Mouse (Mus musculus): ENCODE results near the gene Cited4. TPM values are rescaled to one million over a fixed set of nuclear protein-coding genes. Genes with fewer than 3 reads are reported as not detected.

Cited4 gene
- polyA plus RNA-seq, 1 experiment from 2014 or later: not detected

DNA sequence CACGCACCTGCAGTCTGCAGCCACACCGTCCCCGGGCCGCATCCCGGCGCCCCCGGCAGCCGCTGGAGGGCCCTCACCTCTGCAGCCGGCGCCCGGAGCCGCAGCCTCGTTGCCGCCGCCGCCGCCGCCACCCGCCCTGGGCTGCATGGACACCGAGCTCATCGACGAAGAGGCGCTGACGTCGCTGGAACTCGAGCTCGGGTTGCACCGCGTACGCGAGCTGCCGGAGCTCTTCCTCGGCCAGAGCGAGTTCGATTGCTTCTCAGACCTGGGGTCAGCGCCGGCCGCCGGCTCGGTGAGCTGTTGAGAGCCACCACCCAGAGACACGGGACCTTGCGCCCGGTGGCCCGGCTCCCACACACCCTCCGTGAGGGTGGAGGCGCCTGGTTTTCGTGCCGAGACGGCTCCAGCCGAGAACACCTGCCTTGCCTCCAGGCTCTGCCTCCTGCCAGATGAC, 701 bp downstream of the Cited4 start:
- Histone ChIP-seq H3K36me3 (ENCODE audit: inconsistent target) (no peaks in the 10 kb centered on the region), H3K79me2 (ENCODE audit: inconsistent target) (no peaks in the 10 kb centered on the region), H3K4me3 (ENCODE audit: inconsistent target) (no peak overlapping the region), H3K27ac (no peak overlapping the region)
- 2% methylated on average over 50 of the region's 50 CpGs for WGBS (ENCODE audit: missing documents)

DNA sequence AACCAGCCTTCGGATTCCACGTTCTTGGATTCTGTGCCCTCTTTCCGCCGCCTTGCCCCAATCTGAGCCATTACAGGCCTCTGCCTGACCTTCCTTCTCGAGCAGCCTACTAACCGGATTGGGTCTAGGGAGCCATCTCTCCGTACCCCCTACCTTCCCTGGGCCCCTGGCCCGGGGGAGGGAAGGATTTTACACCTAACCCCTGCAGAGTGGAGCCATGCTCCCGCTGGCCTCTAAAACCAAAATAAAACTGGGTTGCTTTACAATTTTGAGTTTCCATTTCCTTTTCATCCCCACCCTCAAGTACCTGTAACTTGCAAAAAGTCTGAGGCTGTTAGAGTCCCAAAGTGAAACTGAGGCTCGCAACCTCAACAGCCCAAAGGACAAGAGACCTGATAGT, 1.2 kb downstream of the Cited4 start:
- H3K36me3 ChIP-seq (ENCODE audit: inconsistent target): no peaks in the 10 kb centered on the region

GRCm38 (mm10) chr4:120668551-120668950, 2.2 kb downstream of the Cited4 start:
- WGBS (ENCODE audit: missing documents): 97% methylated on average over 4 of the region's 4 CpGs
- no peaks in the 10 kb centered on the region for H3K79me2 ChIP-seq (ENCODE audit: inconsistent target)
- H3K36me3 ChIP-seq (ENCODE audit: inconsistent target): no peaks in the 10 kb centered on the region
- no peak overlapping the region for H3K4me3 ChIP-seq (ENCODE audit: inconsistent target)
- no peak overlapping the region for H3K27ac ChIP-seq

More for the DNA sequence above, 1.2 kb downstream of the Cited4 start:
- H3K79me2 ChIP-seq (ENCODE audit: inconsistent target): no peaks in the 10 kb centered on the region
- 62% methylated on average over 10 of the region's 10 CpGs for WGBS (ENCODE audit: missing documents)
- H3K4me3 ChIP-seq (ENCODE audit: inconsistent target): no peak overlapping the region
- no peak overlapping the region for H3K27ac ChIP-seq

GRCm38 (mm10) chr4:120669585-120669984, 3.2 kb downstream of the Cited4 start:
- H3K36me3 ChIP-seq (ENCODE audit: inconsistent target): no peaks in the 10 kb centered on the region
- no peaks in the 10 kb centered on the region for H3K79me2 ChIP-seq (ENCODE audit: inconsistent target)
- no peak overlapping the region for H3K4me3 ChIP-seq (ENCODE audit: inconsistent target)
- 33% methylated on average over 5 of the region's 5 CpGs for WGBS (ENCODE audit: missing documents)
- H3K27ac ChIP-seq: no peak overlapping the region

GRCm38 (mm10) chr4:120671046-120671445, 4.7 kb downstream of the Cited4 start:
- Histone ChIP-seq H3K4me3 (ENCODE audit: inconsistent target) (no peak overlapping the region), H3K36me3 (ENCODE audit: inconsistent target) (no peaks in the 10 kb centered on the region), H3K79me2 (ENCODE audit: inconsistent target) (no peaks in the 10 kb centered on the region), H3K27ac (no peak overlapping the region)
- WGBS (ENCODE audit: missing documents): 65% methylated on average over 12 of the region's 12 CpGs

DNA sequence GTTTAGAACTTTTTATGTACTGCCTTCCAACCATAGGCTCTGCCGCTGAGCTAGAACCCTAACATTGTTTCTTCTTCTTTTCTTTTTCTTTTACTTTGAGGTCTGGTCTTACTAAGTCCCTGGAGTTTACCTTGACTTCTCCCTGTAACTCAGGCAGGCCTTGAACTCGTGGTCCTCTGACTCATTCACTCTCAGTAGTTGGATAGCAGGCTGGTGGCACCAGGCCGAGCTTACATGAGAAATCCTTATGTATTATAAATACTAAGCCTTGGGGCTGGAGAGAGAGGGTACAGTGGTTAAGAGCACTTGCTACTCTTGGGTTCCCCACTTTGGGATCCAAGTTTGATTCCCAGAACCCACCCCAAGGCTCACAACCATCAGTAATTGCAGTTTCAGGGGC, 7.2 kb downstream of the Cited4 start:
- WGBS (ENCODE audit: missing documents): 85% methylated on average over 3 of the region's 3 CpGs
- no peak overlapping the region for H3K4me3 ChIP-seq (ENCODE audit: inconsistent target)
- H3K27ac ChIP-seq: no peak overlapping the region
- no peaks in the 10 kb centered on the region for H3K36me3 ChIP-seq (ENCODE audit: inconsistent target)
- H3K79me2 ChIP-seq (ENCODE audit: inconsistent target): no peaks in the 10 kb centered on the region

GRCm38 (mm10) chr4:120674775-120675451, 8.5 kb downstream of the Cited4 start:
- Histone ChIP-seq H3K4me3 (ENCODE audit: inconsistent target) (no peak overlapping the region), H3K27ac (no peak overlapping the region)
- 91% methylated on average over 8 of the region's 8 CpGs for WGBS (ENCODE audit: missing documents)

GRCm38 (mm10) chr4:120675640-120676039, 9.3 kb downstream of the Cited4 start:
- WGBS (ENCODE audit: missing documents): 74% methylated on average over 2 of the region's 2 CpGs
- Histone ChIP-seq H3K36me3 (ENCODE audit: inconsistent target) (no peaks in the 10 kb centered on the region), H3K79me2 (ENCODE audit: inconsistent target) (no peaks in the 10 kb centered on the region), H3K27ac (no peak overlapping the region), H3K4me3 (ENCODE audit: inconsistent target) (no peak overlapping the region)

More at GRCm38 (mm10) chr4:120674775-120675451, 8.5 kb downstream of the Cited4 start:
- no peaks in the 10 kb centered on the region for H3K36me3 ChIP-seq (ENCODE audit: inconsistent target)
- H3K79me2 ChIP-seq (ENCODE audit: inconsistent target): no peaks in the 10 kb centered on the region

DNA sequence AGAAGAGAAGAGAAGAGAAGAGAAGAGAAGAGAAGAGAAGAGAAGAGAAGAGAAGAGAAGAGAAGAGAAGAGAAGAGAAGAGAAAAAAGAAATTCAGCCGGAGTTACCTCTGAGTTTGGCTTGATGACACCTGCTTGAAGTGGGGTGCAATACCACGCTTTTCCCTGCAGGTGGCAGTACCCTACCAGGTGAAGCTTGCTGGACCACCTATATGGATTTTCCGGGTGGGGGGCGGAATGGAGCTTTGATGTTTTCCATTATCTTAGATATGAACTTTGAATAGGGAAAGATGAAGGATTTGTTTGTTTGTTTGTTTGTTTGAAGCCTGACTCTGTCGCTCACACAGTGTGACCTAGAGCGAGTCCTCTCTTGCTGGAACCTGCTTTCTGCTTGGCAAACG, 14.6 kb downstream of the Cited4 start:
- Histone ChIP-seq H3K36me3 (ENCODE audit: inconsistent target) (no peaks in the 10 kb centered on the region), H3K79me2 (ENCODE audit: inconsistent target) (no peaks in the 10 kb centered on the region), H3K27ac (no peak overlapping the region), H3K4me3 (ENCODE audit: inconsistent target) (no peak overlapping the region)
- WGBS (ENCODE audit: missing documents): 55% methylated on average over 7 of the region's 7 CpGs

DNA sequence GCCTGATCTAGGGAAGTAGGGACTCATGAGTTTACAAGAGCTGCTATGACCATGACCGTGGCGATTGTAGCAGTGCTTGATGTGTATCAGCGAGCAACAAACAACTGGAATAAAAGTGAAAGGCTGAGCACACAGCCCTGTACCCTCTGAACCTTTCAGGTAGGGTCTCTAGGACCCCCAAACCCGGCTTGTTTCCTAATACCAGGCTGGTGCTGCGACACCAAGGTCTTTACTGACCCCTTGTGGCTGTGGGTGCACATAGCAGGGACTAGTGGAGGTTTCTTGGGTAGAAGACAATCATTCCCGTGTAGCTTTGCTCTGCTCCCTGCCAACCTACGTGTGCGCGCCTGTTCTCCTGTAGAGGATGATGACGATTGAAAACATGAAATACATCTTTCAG, 15.8 kb downstream of the Cited4 start:
- no peaks in the 10 kb centered on the region for H3K36me3 ChIP-seq (ENCODE audit: inconsistent target)

GRCm38 (mm10) chr4:120683278-120683997, 17.1 kb downstream of the Cited4 start:
- no peak overlapping the region for H3K27ac ChIP-seq
- no peaks in the 10 kb centered on the region for H3K36me3 ChIP-seq (ENCODE audit: inconsistent target)
- H3K79me2 ChIP-seq (ENCODE audit: inconsistent target): no peaks in the 10 kb centered on the region
- whole genome bisulfite sequencing (ENCODE audit: missing documents): 67% methylated on average over 9 of the region's 9 CpGs
- no peak overlapping the region for H3K4me3 ChIP-seq (ENCODE audit: inconsistent target)

More for the DNA sequence above, 15.8 kb downstream of the Cited4 start:
- Histone ChIP-seq H3K4me3 (ENCODE audit: inconsistent target) (no peak overlapping the region), H3K27ac (no peak overlapping the region), H3K79me2 (ENCODE audit: inconsistent target) (no peaks in the 10 kb centered on the region)
- 45% methylated on average over 10 of the region's 10 CpGs for WGBS (ENCODE audit: missing documents)

DNA sequence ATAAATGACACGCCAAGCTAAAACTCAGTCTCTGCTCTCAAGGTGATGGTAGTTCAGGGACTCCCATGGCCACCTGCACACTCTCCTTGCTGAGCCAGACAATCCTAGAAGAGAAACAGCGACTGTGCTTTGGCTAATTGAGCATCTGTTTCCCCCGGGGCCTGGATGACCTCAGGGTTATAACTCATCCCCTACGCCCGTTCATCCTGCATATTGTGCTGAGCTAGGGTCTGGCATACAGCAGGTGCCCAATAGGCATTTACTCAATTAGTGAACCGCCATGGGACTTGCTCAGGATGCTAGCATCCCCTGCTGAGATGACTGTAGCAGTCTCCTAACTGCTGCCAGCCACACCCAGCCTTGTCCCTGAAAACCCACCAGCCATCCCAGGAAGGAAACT, 20.9 kb downstream of the Cited4 start:
- Histone ChIP-seq H3K27ac (no peak overlapping the region), H3K4me3 (ENCODE audit: inconsistent target) (no peak overlapping the region), H3K79me2 (ENCODE audit: inconsistent target) (no peaks in the 10 kb centered on the region), H3K36me3 (ENCODE audit: inconsistent target) (no peaks in the 10 kb centered on the region)
- WGBS (ENCODE audit: missing documents): 86% methylated on average over 6 of the region's 6 CpGs

GRCm38 (mm10) chr4:120689317-120689716, 22.9 kb downstream of the Cited4 start:
- Histone ChIP-seq H3K27ac (no peak overlapping the region), H3K4me3 (ENCODE audit: inconsistent target) (no peak overlapping the region), H3K36me3 (ENCODE audit: inconsistent target) (no peaks in the 10 kb centered on the region), H3K79me2 (ENCODE audit: inconsistent target) (no peaks in the 10 kb centered on the region)
- 81% methylated on average over 6 of the region's 6 CpGs for WGBS (ENCODE audit: missing documents)

DNA sequence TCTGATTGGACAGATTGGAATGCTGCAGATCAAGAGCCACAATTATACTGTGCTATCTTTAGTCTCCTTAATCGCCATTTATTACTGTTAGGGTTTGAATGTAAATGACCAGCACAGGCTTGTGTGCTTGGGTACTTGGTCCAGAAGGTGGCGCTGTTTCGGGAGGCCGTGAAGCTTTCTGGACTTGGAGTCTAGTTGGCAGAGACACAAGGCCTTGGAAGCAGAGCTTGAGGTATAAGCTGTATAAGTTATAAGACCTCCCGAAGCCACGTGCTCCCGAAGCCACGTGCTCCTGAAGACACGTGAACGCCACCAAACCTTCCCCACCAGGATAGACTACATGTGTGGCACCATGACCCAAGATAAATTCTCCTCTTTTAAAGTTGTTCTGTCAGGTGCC, 26.3 kb downstream of the Cited4 start:
- 46% methylated on average over 10 of the region's 10 CpGs for WGBS (ENCODE audit: missing documents)
- H3K36me3 ChIP-seq (ENCODE audit: inconsistent target): no peaks in the 10 kb centered on the region
- H3K27ac ChIP-seq: no peak overlapping the region
- H3K4me3 ChIP-seq (ENCODE audit: inconsistent target): no peak overlapping the region
- no peaks in the 10 kb centered on the region for H3K79me2 ChIP-seq (ENCODE audit: inconsistent target)

- H3K36me3 ChIP-seq (ENCODE audit: inconsistent target): no peaks in the 10 kb centered on the region
- no peaks in the 10 kb centered on the region for H3K79me2 ChIP-seq (ENCODE audit: inconsistent target)
- 92% methylated on average over 8 of the region's 8 CpGs for WGBS (ENCODE audit: missing documents)
- no peak overlapping the region for H3K4me3 ChIP-seq (ENCODE audit: inconsistent target)
- H3K27ac ChIP-seq: no peak overlapping the region
Measured at GRCm38 (mm10) chr4:120697353-120697752, 31.0 kb downstream of the Cited4 start.

Measured in macrophage (primary cell).